Mouse (Mus musculus) hindbrain, embryonic 10.5 days (tissue): ENCODE measurements around the gene Armc3. TPM values are rescaled to one million over a fixed set of nuclear protein-coding genes. Genes with fewer than 3 reads are reported as not detected.

Source experiments
- DNase-seq: peaks from one replicate; pipeline ENCODE4 v3.0.0-alpha.2; 2017; ENCODE audit warnings: low spot score
- H3K27ac ChIP-seq: fragments of 300-500 bp; sonication (generic); 2 replicates; pipeline ENCODE4 v1.5.1; 2016; ENCODE audit warnings: mild to moderate bottlenecking, moderate library complexity
- H3K27me3 ChIP-seq: fragments of 300-500 bp; sonication (generic); 2 replicates; pipeline ENCODE4 v1.6.1; 2016; ENCODE audit warnings: mild to moderate bottlenecking; ENCODE audit not compliant: poor library complexity, insufficient read depth, severe bottlenecking
- H3K36me3 ChIP-seq: fragments of 300-500 bp; sonication (generic); 2 replicates; pipeline ENCODE4 v1.6.1; 2016; ENCODE audit warnings: mild to moderate bottlenecking, moderate library complexity
- H3K4me1 ChIP-seq: fragments of 300-500 bp; sonication (generic); replicated peaks from 2 replicates; pipeline ENCODE4 v1.6.1; 2016; ENCODE audit warnings: mild to moderate bottlenecking
- H3K4me3 ChIP-seq: fragments of 300-500 bp; sonication (generic); 2 replicates; pipeline ENCODE4 v1.5.1; 2016; ENCODE audit warnings: mild to moderate bottlenecking, moderate library complexity
- H3K9me3 ChIP-seq: fragments of 300-500 bp; sonication (generic); 2 replicates; pipeline ENCODE4 v1.6.1; 2016; ENCODE audit warnings: mild to moderate bottlenecking, moderate library complexity
- WGBS: fragments of 180-500 bp; shearing (Covaris S2); methylation state at CpG from one replicate; pipeline ENCODE4 v1.1.7; 2016; 5-methylcytosine and 5-hydroxymethylcytosine counted together
- polyA plus RNA-seq: library from polyadenylated mRNA; unstranded; fragments of >200 nt; fragmentation: Nextera tagmentation; extraction: Ambion mirVana; gene quantifications from 2 replicates; pipeline ENCODE4 v1.2.1, GENCODE M21; 2016

The Armc3 gene
- polyA plus RNA-seq, 1 experiment from 2014 or later: 1.9 TPM

- Histone ChIP-seq H3K27ac (no peak overlapping the region), H3K4me3 (no peak overlapping the region), H3K4me1 (no peaks in the 10 kb centered on the region), H3K27me3 (no peaks in the 10 kb centered on the region), H3K9me3 (no peaks in the 10 kb centered on the region), H3K36me3 (no peaks in the 10 kb centered on the region)
- no peak for DNase-seq
- WGBS: 65% methylated on average over 2 of the region's 2 CpGs
Observed at GRCm38 (mm10) chr2:19238771-19239170, 39.7 kb downstream of the Armc3 start.

GRCm38 (mm10) chr2:19249611-19250010 lies 50.5 kb downstream of the Armc3 start:
- H3K9me3 ChIP-seq: peaks cover 3% of the 10 kb centered on the region; the same call in 1 of the 2 replicates
- H3K27me3 ChIP-seq: no peaks in the 10 kb centered on the region
- no peaks in the 10 kb centered on the region for H3K4me1 ChIP-seq
- 89% methylated on average over 11 of the region's 11 CpGs for WGBS
- no peaks in the 10 kb centered on the region for H3K36me3 ChIP-seq
- H3K27ac ChIP-seq: no peak overlapping the region
- no peak for DNase-seq
- H3K4me3 ChIP-seq: no peak overlapping the region

GRCm38 (mm10) chr2:19255037-19255436 lies 55.9 kb downstream of the Armc3 start:
- WGBS: 80% methylated on average over 3 of the region's 3 CpGs
- Histone ChIP-seq H3K27me3 (no peaks in the 10 kb centered on the region), H3K4me1 (no peaks in the 10 kb centered on the region), H3K36me3 (no peaks in the 10 kb centered on the region), H3K9me3 (no peaks in the 10 kb centered on the region), H3K4me3 (no peak overlapping the region), H3K27ac (no peak overlapping the region)
- no peak for DNase-seq

- Histone ChIP-seq H3K4me1 (no peaks in the 10 kb centered on the region), H3K4me3 (no peak overlapping the region), H3K36me3 (no peaks in the 10 kb centered on the region), H3K27ac (no peak overlapping the region), H3K27me3 (no peaks in the 10 kb centered on the region), H3K9me3 (no peaks in the 10 kb centered on the region)
- DNase-seq: no peak
Observed at GRCm38 (mm10) chr2:19257255-19257654, 58.2 kb downstream of the Armc3 start.

GRCm38 (mm10) chr2:19260399-19260798 lies 61.3 kb downstream of the Armc3 start:
- H3K4me1 ChIP-seq: no peaks in the 10 kb centered on the region
- H3K9me3 ChIP-seq: no peaks in the 10 kb centered on the region
- H3K27me3 ChIP-seq: no peaks in the 10 kb centered on the region
- no peak for DNase-seq
- no peak overlapping the region for H3K4me3 ChIP-seq
- no peaks in the 10 kb centered on the region for H3K36me3 ChIP-seq
- WGBS: 87% methylated on average over 6 of the region's 6 CpGs
- no peak overlapping the region for H3K27ac ChIP-seq

GRCm38 (mm10) chr2:19263375-19263774 lies 64.3 kb downstream of the Armc3 start:
- Histone ChIP-seq H3K4me3 (no peak overlapping the region), H3K27ac (no peak overlapping the region), H3K4me1 (no peaks in the 10 kb centered on the region), H3K36me3 (no peaks in the 10 kb centered on the region), H3K9me3 (no peaks in the 10 kb centered on the region), H3K27me3 (no peaks in the 10 kb centered on the region)
- peak; percentile 13 for DNase-seq
- WGBS: 59% methylated on average over 5 of the region's 5 CpGs

GRCm38 (mm10) chr2:19265834-19266233 lies 66.7 kb downstream of the Armc3 start:
- no peaks in the 10 kb centered on the region for H3K36me3 ChIP-seq
- WGBS: 85% methylated on average over 2 of the region's 2 CpGs
- no peak for DNase-seq
- peaks cover 4% of the 10 kb centered on the region; the same call in 1 of the 2 replicates for H3K27me3 ChIP-seq
- H3K4me3 ChIP-seq: no peak overlapping the region
- H3K4me1 ChIP-seq: 0 out of 2 replicates have a peak, but pooled peaks cover 3% of the 10 kb centered on the region
- H3K9me3 ChIP-seq: no peaks in the 10 kb centered on the region
- no peak overlapping the region for H3K27ac ChIP-seq

- Histone ChIP-seq H3K4me1 (0 out of 2 replicates have a peak, but pooled peaks cover 4% of the 10 kb centered on the region), H3K9me3 (no peaks in the 10 kb centered on the region), H3K4me3 (no peak overlapping the region), H3K27ac (no peak overlapping the region), H3K27me3 (peaks cover 12% of the 10 kb centered on the region), H3K36me3 (no peaks in the 10 kb centered on the region)
- WGBS: 72% methylated on average over 2 of the region's 2 CpGs
- no peak for DNase-seq
Observed at GRCm38 (mm10) chr2:19267396-19267795, 68.3 kb downstream of the Armc3 start.

- H3K36me3 ChIP-seq: no peaks in the 10 kb centered on the region
- WGBS: 59% methylated on average over 5 of the region's 5 CpGs
- no peaks in the 10 kb centered on the region for H3K9me3 ChIP-seq
- no peak overlapping the region for H3K4me3 ChIP-seq
- DNase-seq: no peak
- no peak overlapping the region for H3K27ac ChIP-seq
- 0 out of 2 replicates have a peak, but pooled peaks cover 4% of the 10 kb centered on the region for H3K4me1 ChIP-seq
- peaks cover 12% of the 10 kb centered on the region for H3K27me3 ChIP-seq
Observed at GRCm38 (mm10) chr2:19269955-19270354, 70.9 kb downstream of the Armc3 start.

- Histone ChIP-seq H3K27me3 (peaks cover 12% of the 10 kb centered on the region), H3K9me3 (no peaks in the 10 kb centered on the region), H3K27ac (no peak overlapping the region), H3K4me1 (0 out of 2 replicates have a peak, but pooled peaks cover 4% of the 10 kb centered on the region), H3K36me3 (no peaks in the 10 kb centered on the region), H3K4me3 (no peak overlapping the region)
- DNase-seq: no peak
- 29% methylated on average over 9 of the region's 9 CpGs for WGBS
Observed at GRCm38 (mm10) chr2:19270709-19271120, 71.6 kb downstream of the Armc3 start.

- H3K27me3 ChIP-seq: peaks cover 12% of the 10 kb centered on the region
- H3K36me3 ChIP-seq: no peaks in the 10 kb centered on the region
- no peaks in the 10 kb centered on the region for H3K9me3 ChIP-seq
- no peak for DNase-seq
- no peak overlapping the region for H3K4me3 ChIP-seq
- 82% methylated on average over 2 of the region's 2 CpGs for WGBS
- H3K27ac ChIP-seq: no peak overlapping the region
- H3K4me1 ChIP-seq: peaks cover 4% of the 10 kb centered on the region; the same call in 1 of the 2 replicates
Observed at GRCm38 (mm10) chr2:19274583-19274982, 75.5 kb downstream of the Armc3 start.

GRCm38 (mm10) chr2:19275602-19276539 lies 76.8 kb downstream of the Armc3 start:
- H3K36me3 ChIP-seq: no peaks in the 10 kb centered on the region
- 12% methylated on average over 25 of the region's 25 CpGs for WGBS
- peaks cover under 1% of the 10 kb centered on the region; the same call in 1 of the 2 replicates for H3K4me1 ChIP-seq
- H3K27me3 ChIP-seq: peaks cover 7% of the 10 kb centered on the region; the same call in 1 of the 2 replicates
- peak overlapping the region; percentile 58 for H3K4me3 ChIP-seq
- DNase-seq: peak; percentile 74
- peak overlapping the region; percentile 89 for H3K27ac ChIP-seq
- H3K9me3 ChIP-seq: no peaks in the 10 kb centered on the region

GRCm38 (mm10) chr2:19280331-19280730 lies 81.2 kb downstream of the Armc3 start:
- 92% methylated on average over 11 of the region's 11 CpGs for WGBS
- Histone ChIP-seq H3K4me3 (no peak overlapping the region), H3K27ac (no peak overlapping the region), H3K9me3 (no peaks in the 10 kb centered on the region), H3K36me3 (no peaks in the 10 kb centered on the region), H3K27me3 (no peaks in the 10 kb centered on the region), H3K4me1 (no peaks in the 10 kb centered on the region; the same call in 1 of the 2 replicates)
- no peak for DNase-seq
